Mouse (Mus musculus) gastrocnemius, postnatal 10 days (tissue): Measurements from ENCODE around the gene Gm5128. TPM values are rescaled to one million over a fixed set of nuclear protein-coding genes. Genes with fewer than 3 reads are reported as not detected.
"Not testable (repeated sequence)": the region's sequence is repeated elsewhere in the genome, so short reads cannot be mapped to it uniquely, and the experiment has no call there.

ENCODE experiments used
- DNase-seq: peaks from one replicate; pipeline ENCODE4 v3.0.0; 2021; ENCODE audit warnings: mixed read lengths
- long read RNA-seq, 2 experiments: library from polyadenylated mRNA; stranded (forward); transcript quantifications; one replicate each; pipeline ENCODE4 v2.0.0; 2021
- total RNA-seq, 2 experiments: library from RNA; stranded (reverse); gene quantifications; 2 replicates each; pipeline ENCODE4 v1.2.3; 2021

The Gm5128 gene
- not detected for total RNA-seq
- long read RNA-seq, experiment 1: 0 reads
- long read RNA-seq, experiment 2: 0 reads

DNA sequence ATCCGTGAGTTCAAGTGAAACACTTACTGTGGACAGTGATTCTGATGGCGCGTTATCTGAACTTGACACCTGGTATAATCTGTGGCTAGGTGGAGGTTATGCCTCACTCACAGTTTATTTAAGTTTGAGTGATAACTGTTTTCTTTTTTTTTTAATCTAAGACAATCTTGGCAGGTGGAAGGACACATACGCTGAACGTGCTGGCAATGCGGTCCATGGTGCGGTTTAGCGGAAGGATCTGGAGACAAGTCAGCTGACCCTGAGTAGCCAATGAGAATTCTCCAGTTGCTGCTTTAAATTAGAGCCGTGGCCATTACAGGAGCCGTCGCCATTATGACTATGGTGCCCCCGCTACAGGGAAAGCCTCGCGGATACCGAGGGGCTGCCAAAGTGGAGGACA, at the start of gene Gm5128:
Gm5128 (plus strand) TSS at position 301 of the 400 bp plus-strand sequence.
- DNase-seq: not testable (repeated sequence)

DNA sequence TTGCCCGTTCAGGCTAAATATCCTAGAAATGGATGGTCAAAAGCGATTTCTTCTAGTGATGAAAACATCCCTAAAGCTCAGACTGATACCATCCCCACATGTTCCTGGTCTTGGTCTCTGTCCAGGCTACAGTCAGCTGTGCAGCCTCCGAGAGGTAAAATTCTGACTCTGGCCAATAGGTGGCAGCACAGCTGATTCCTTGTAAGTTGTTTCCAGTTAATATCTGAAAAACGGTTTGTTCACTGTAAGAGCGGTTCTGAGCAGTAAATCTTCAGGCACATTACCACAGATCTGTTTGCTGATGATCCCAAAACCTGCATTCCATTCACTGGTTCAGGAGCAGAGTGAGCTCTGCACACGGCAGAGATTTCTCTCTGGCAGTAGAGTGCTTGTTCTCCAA, 12.4 kb upstream of the Gm5128 start:
- DNase-seq: not testable (repeated sequence)

DNA sequence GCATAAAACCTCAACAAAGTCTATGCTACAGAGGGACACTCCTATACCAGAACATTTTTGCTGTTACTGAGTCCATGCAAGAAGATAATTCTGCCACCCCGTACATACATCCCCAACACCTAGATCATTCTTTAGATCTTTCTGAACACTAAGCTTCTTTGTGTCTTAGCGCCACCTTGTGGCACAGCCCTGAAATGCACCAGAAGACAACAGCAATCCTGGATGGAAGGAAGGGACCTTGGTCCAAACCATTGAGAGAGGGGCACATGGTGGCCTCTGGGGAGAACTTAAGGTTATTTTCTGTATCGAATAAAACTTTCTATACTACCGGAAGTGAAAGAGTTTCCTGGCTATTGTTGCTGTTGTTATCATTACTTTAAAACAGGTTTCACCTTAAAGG, 11.1 kb upstream of the Gm5128 start:
- DNase-seq: not testable (repeated sequence)

DNA sequence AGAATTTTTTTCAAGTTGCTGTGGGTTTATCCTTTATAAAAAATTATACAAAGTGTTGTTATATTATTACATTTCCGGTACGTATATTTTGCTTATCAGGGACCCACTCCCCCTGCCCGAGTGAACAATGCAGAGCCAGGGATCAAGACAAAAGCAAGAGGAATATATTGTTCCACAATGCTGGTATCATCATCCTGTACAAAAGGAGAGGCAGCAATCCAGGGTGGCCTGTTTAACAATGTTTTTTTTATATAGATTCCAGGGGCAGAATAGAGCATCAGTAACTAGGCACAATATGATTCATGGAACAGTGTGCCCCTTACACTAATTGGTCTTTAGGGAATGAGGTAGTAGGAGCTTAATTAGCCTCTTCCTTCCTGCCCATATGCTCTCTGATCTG, 30.5 kb downstream of the Gm5128 start:
- not testable (repeated sequence) for DNase-seq

DNA sequence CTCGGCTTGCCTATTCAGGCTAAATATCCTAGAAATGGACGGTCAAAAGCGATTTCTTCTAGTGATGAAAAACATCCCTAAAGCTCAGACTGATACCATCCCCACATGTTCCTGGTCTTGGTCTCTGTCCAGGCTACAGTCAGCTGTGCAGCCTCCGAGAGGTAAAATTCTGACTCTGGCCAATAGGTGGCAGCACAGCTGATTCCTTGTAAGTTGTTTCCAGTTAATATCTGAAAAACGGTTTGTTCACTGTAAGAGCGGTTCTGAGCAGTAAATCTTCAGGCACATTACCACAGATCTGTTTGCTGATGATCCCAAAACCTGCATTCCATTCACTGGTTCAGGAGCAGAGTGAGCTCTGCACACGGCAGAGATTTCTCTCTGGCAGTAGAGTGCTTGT, 48.1 kb downstream of the Gm5128 start:
- not testable (repeated sequence) for DNase-seq

DNA sequence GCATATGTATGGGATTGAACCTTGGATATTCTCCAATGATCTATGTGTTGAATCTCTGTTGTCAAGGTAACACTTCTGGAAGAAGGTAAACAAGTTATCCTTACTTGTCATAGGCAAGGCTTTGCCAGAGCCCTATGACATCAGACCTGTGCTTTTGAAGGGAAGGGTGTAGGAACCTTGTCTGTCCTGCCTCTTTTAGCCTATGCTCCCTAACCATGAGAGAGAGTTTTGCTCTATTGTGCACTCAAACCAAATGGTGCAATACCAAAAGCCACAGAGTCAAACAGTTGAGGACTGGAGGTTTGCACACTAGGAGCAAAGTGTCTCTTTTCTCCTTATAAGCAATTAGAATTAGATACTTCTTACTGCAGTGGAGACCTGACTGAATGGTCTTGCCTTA, 48.7 kb downstream of the Gm5128 start:
- not testable (repeated sequence) for DNase-seq

DNA sequence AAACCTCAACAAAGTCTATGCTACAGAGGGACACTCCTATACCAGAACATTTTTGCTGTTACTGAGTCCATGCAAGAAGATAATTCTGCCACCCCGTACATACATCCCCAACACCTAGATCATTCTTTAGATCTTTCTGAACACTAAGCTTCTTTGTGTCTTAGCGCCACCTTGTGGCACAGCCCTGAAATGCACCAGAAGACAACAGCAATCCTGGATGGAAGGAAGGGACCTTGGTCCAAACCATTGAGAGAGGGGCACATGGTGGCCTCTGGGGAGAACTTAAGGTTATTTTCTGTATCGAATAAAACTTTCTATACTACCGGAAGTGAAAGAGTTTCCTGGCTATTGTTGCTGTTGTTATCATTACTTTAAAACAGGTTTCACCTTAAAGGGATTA, 49.4 kb downstream of the Gm5128 start:
- not testable (repeated sequence) for DNase-seq

Other genes starting within 250 kb of the Gm5128 start
- gene Gm15023, start 195.7 kb upstream of the Gm5128 start, total RNA-seq: not detected
- 1 to 10 TPM in 1 of 2 experiments, under 1 TPM in 1; 0.89 to 1.9 TPM for gene Tceal6, start 162.6 kb upstream of the Gm5128 start, total RNA-seq
- gene Pramel3, start 71.0 kb upstream of the Gm5128 start, total RNA-seq: not detected
- gene Gm7903, start 60.6 kb downstream of the Gm5128 start, total RNA-seq: not detected
- not detected for gene AV320801, start 121.3 kb downstream of the Gm5128 start, total RNA-seq
- gene Nxf7, start 225.5 kb downstream of the Gm5128 start, total RNA-seq: under 1 TPM in 1 of 2 experiments, not detected in 1; 0.25 TPM